Mouse (Mus musculus) hindbrain, embryonic 10.5 days (tissue): ENCODE data around the gene Zfp536. TPM values are rescaled to one million over a fixed set of nuclear protein-coding genes. Genes with fewer than 3 reads are reported as not detected.

Source experiments
- DNase-seq: peaks from one replicate; pipeline ENCODE4 v3.0.0-alpha.2; 2017; ENCODE audit warnings: low spot score
- H3K27ac ChIP-seq: fragments of 300-500 bp; sonication (generic); 2 replicates; pipeline ENCODE4 v1.5.1; 2016; ENCODE audit warnings: mild to moderate bottlenecking, moderate library complexity
- H3K27me3 ChIP-seq: fragments of 300-500 bp; sonication (generic); 2 replicates; pipeline ENCODE4 v1.6.1; 2016; ENCODE audit warnings: mild to moderate bottlenecking; ENCODE audit not compliant: poor library complexity, insufficient read depth, severe bottlenecking
- H3K36me3 ChIP-seq: fragments of 300-500 bp; sonication (generic); 2 replicates; pipeline ENCODE4 v1.6.1; 2016; ENCODE audit warnings: mild to moderate bottlenecking, moderate library complexity
- H3K4me1 ChIP-seq: fragments of 300-500 bp; sonication (generic); replicated peaks from 2 replicates; pipeline ENCODE4 v1.6.1; 2016; ENCODE audit warnings: mild to moderate bottlenecking
- H3K4me3 ChIP-seq: fragments of 300-500 bp; sonication (generic); 2 replicates; pipeline ENCODE4 v1.5.1; 2016; ENCODE audit warnings: mild to moderate bottlenecking, moderate library complexity
- H3K9me3 ChIP-seq: fragments of 300-500 bp; sonication (generic); 2 replicates; pipeline ENCODE4 v1.6.1; 2016; ENCODE audit warnings: mild to moderate bottlenecking, moderate library complexity
- WGBS: fragments of 180-500 bp; shearing (Covaris S2); methylation state at CpG from one replicate; pipeline ENCODE4 v1.1.7; 2016; 5-methylcytosine and 5-hydroxymethylcytosine counted together
- polyA plus RNA-seq: library from polyadenylated mRNA; unstranded; fragments of >200 nt; fragmentation: Nextera tagmentation; extraction: Ambion mirVana; gene quantifications from 2 replicates; pipeline ENCODE4 v1.2.1, GENCODE M21; 2016

Zfp536 gene
- polyA plus RNA-seq, 1 experiment from 2014 or later, result 40.7 TPM

- Histone ChIP-seq H3K36me3 (peaks cover 44% of the 10 kb centered on the region), H3K27ac (peak overlapping the region; percentile 69), H3K4me3 (no peak overlapping the region), H3K9me3 (no peaks in the 10 kb centered on the region), H3K27me3 (peaks cover 9% of the 10 kb centered on the region; the same call in 1 of the 2 replicates), H3K4me1 (peaks cover 73% of the 10 kb centered on the region)
- no peak for DNase-seq
- WGBS, result 89% methylated on average over 14 of the region's 14 CpGs
These were observed 205.4 kb downstream of the Zfp536 start for GRCm38 (mm10) chr7:37568041-37568440.

DNA sequence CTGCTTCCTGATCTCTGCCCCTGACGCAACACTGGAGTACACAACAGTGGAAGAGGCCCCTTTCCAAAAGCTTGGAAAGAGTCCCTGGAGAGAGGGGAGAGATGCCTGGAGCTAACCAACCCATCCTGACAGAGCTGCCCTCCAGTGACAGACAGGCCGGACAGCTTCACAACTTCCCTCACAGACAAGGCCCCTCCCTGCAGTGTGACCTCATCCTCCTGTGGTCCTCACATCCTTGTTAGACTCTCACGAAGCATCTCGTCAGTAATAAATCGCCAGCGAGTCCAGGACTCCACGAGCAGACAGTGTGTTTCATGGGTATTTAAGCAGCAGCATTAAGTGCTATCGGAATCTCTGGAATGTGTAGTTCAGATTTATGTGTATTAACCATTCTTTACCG is 207.4 kb downstream of the Zfp536 start:
- peak; percentile 60 for DNase-seq
- peak overlapping the region; percentile 83 for H3K27ac ChIP-seq
- peaks cover 82% of the 10 kb centered on the region for H3K4me1 ChIP-seq
- H3K36me3 ChIP-seq, result peaks cover 31% of the 10 kb centered on the region
- 15% methylated on average over 9 of the region's 9 CpGs for whole genome bisulfite sequencing
- peaks cover 9% of the 10 kb centered on the region; the same call in 1 of the 2 replicates for H3K27me3 ChIP-seq
- H3K4me3 ChIP-seq, result 0 out of 2 replicates have a peak overlapping the region, but pooled peaks have one; percentile 2
- H3K9me3 ChIP-seq, result no peaks in the 10 kb centered on the region

GRCm38 (mm10) chr7:37565371-37565770 is 208.1 kb downstream of the Zfp536 start:
- 48% methylated on average over 8 of the region's 8 CpGs for WGBS
- Histone ChIP-seq H3K4me3 (0 out of 2 replicates have a peak overlapping the region, but pooled peaks have one; percentile 2), H3K9me3 (no peaks in the 10 kb centered on the region), H3K4me1 (peaks cover 88% of the 10 kb centered on the region), H3K27ac (peak overlapping the region; percentile 83), H3K27me3 (peaks cover 9% of the 10 kb centered on the region; the same call in 1 of the 2 replicates), H3K36me3 (peaks cover 31% of the 10 kb centered on the region)
- DNase-seq, result no peak

GRCm38 (mm10) chr7:37564644-37565043 is 208.8 kb downstream of the Zfp536 start:
- WGBS, result 6% methylated on average over 10 of the region's 10 CpGs
- DNase-seq, result peak; percentile 52
- Histone ChIP-seq H3K27ac (peak overlapping the region; percentile 83), H3K27me3 (peaks cover 9% of the 10 kb centered on the region; the same call in 1 of the 2 replicates), H3K36me3 (peaks cover 28% of the 10 kb centered on the region), H3K4me3 (peak overlapping the region; percentile 18), H3K9me3 (no peaks in the 10 kb centered on the region), H3K4me1 (peaks cover 94% of the 10 kb centered on the region)

DNA sequence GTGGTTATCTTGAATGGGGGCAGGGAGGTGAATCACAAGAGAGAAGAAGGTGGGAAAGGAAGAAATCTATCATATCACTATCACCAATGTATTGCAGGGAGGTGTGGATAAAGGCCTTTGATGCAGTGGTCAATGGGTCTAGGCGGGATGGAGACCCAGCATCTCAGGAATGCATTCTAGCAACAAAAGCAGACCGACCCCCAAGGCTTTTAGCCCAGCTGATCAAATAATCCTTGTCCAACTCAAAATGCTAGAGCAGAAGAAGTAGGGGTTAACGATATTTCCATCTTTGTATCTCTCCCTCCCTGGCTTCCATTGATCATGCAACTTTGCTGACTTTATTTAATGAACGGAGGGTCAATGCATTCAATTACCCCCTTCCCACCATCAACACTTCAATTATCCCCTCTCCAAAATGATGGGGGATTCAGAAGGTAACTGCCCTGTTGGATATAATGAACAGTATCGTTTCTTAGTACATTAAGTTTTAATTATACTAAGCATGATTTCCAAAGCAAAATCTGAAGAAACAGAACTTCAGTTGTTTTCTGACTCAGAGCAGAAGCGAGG is 209.5 kb downstream of the Zfp536 start:
- DNase-seq, result no peak
- Histone ChIP-seq H3K4me3 (peak overlapping the region; percentile 18), H3K27me3 (0 out of 2 replicates have a peak, but pooled peaks cover 9% of the 10 kb centered on the region), H3K9me3 (no peaks in the 10 kb centered on the region), H3K4me1 (peaks cover 89% of the 10 kb centered on the region), H3K27ac (peak overlapping the region; percentile 83), H3K36me3 (peaks cover 21% of the 10 kb centered on the region)
- WGBS, result 14% methylated on average over 6 of the region's 6 CpGs

DNA sequence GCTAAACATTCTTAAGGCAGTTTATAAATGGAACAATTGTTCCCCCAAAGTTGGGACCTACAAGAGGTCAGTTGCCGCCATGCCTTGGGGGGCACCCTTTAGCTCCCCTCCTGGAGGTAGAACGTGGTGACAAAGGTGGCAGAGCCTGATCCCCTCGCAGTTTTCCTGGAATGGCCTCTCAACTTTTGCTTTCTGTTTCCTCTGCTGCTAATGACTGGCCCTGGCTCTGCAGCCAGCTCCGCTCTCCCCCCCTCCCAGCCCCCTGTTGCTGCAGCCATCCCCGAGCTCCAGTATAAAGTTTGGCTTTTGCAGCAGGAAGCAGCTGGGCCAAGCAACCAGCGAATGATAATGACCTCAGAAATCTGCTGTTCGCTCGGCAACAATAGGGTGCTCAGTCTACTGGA is 210.3 kb downstream of the Zfp536 start:
- 2% methylated on average over 8 of the region's 8 CpGs for WGBS
- Histone ChIP-seq H3K36me3 (peaks cover 14% of the 10 kb centered on the region), H3K4me3 (peak overlapping the region; percentile 36), H3K4me1 (peaks cover 81% of the 10 kb centered on the region), H3K27ac (peak overlapping the region; percentile 84), H3K27me3 (0 out of 2 replicates have a peak, but pooled peaks cover 5% of the 10 kb centered on the region), H3K9me3 (no peaks in the 10 kb centered on the region)
- peak; percentile 81 for DNase-seq

GRCm38 (mm10) chr7:37562505-37562904 is 210.9 kb downstream of the Zfp536 start:
- DNase-seq, result no peak
- H3K4me3 ChIP-seq, result peak overlapping the region; percentile 36; the same call in 1 of the 2 replicates

GRCm38 (mm10) chr7:37560581-37560980 is 212.9 kb downstream of the Zfp536 start:
- DNase-seq, result no peak
- WGBS, result 82% methylated on average over 7 of the region's 7 CpGs
- Histone ChIP-seq H3K4me1 (peaks cover 70% of the 10 kb centered on the region), H3K9me3 (no peaks in the 10 kb centered on the region), H3K36me3 (0 out of 2 replicates have a peak, but pooled peaks cover 4% of the 10 kb centered on the region), H3K27ac (peak overlapping the region; percentile 40), H3K4me3 (no peak overlapping the region), H3K27me3 (no peaks in the 10 kb centered on the region)

More at GRCm38 (mm10) chr7:37562505-37562904, 210.9 kb downstream of the Zfp536 start:
- Histone ChIP-seq H3K27me3 (no peaks in the 10 kb centered on the region), H3K4me1 (peaks cover 78% of the 10 kb centered on the region), H3K36me3 (peaks cover 11% of the 10 kb centered on the region), H3K27ac (peak overlapping the region; percentile 84), H3K9me3 (no peaks in the 10 kb centered on the region)
- WGBS, result 38% methylated on average over 7 of the region's 7 CpGs

DNA sequence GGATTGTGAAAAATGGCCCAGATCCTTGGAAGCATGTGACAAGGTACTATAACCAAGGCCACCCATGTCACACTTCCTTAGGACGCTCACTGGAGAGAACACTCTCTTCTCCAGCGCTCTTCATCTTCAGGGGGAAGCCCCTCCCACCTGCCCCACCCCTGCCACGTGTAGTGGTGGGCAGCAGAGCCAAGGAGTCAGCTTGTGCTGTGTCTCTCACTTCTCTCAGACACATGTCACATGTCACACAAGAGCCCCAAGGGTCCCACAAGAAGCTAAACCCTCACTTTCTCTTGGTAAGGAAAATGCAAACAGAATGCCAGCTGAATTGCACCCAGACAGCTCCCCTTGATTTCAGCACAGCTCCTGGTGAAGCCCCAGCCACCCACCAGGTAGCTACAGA is 213.6 kb downstream of the Zfp536 start:
- Histone ChIP-seq H3K36me3 (0 out of 2 replicates have a peak, but pooled peaks cover 4% of the 10 kb centered on the region), H3K27me3 (no peaks in the 10 kb centered on the region), H3K27ac (peak overlapping the region; percentile 40), H3K4me3 (no peak overlapping the region), H3K9me3 (no peaks in the 10 kb centered on the region), H3K4me1 (peaks cover 66% of the 10 kb centered on the region)
- DNase-seq, result no peak
- 51% methylated on average over 3 of the region's 3 CpGs for WGBS

DNA sequence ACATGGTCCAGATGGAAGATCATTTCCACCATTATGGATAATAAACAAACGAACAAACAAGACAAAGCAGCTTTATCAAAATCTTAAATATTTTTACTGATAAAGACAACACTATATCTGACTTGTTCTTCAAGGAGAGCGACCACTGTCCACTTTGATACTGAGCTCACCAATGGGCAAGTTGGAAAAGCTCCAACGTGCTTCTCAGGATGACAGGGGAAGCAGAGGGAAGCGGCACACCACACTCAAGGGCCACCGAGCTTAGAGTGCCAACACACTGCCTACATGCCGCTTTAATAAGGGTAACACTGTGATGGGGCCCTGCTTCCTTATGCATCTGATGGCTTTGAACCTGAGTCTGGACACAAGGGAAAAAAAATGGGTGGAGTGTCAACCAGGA is 214.1 kb downstream of the Zfp536 start:
- DNase-seq, result no peak
- WGBS, result 91% methylated on average over 6 of the region's 6 CpGs
- no peak overlapping the region for H3K4me3 ChIP-seq
- H3K27me3 ChIP-seq, result no peaks in the 10 kb centered on the region
- H3K9me3 ChIP-seq, result no peaks in the 10 kb centered on the region
- peaks cover 66% of the 10 kb centered on the region for H3K4me1 ChIP-seq
- 0 out of 2 replicates have a peak, but pooled peaks cover 4% of the 10 kb centered on the region for H3K36me3 ChIP-seq
- no peak overlapping the region for H3K27ac ChIP-seq

DNA sequence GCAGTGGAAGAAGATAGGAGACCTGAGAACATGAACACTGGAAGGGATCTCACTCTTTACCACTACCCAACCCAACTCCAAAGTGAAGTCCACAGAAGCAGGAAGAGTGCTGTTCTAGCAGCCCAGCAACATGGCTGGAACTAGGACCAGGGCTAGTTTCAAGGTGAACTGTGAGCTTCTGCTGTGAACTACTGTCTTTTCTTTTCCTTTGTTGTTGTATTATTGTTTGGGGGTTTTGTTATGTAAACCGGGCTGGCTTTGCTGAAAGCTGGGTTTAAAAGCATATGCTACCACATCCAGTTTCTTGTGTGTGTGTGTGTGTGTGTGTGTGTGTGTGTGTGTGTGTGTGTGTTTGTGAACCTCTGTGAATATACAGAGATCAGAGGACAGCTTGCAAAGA is 216.6 kb downstream of the Zfp536 start:
- Histone ChIP-seq H3K27me3 (no peaks in the 10 kb centered on the region), H3K36me3 (0 out of 2 replicates have a peak, but pooled peaks cover 4% of the 10 kb centered on the region), H3K27ac (no peak overlapping the region), H3K4me1 (peaks cover 67% of the 10 kb centered on the region), H3K9me3 (no peaks in the 10 kb centered on the region), H3K4me3 (no peak overlapping the region)
- 65% methylated on average over 1 of the region's 1 CpGs for whole genome bisulfite sequencing
- DNase-seq, result no peak

GRCm38 (mm10) chr7:37554405-37554804 is 219.0 kb downstream of the Zfp536 start:
- no peak overlapping the region for H3K4me3 ChIP-seq
- 0 out of 2 replicates have a peak, but pooled peaks cover 4% of the 10 kb centered on the region for H3K36me3 ChIP-seq
- 61% methylated on average over 5 of the region's 5 CpGs for WGBS
- no peaks in the 10 kb centered on the region for H3K9me3 ChIP-seq
- peak overlapping the region; percentile 71 for H3K27ac ChIP-seq
- no peaks in the 10 kb centered on the region for H3K27me3 ChIP-seq
- H3K4me1 ChIP-seq, result peaks cover 52% of the 10 kb centered on the region
- DNase-seq, result no peak

DNA sequence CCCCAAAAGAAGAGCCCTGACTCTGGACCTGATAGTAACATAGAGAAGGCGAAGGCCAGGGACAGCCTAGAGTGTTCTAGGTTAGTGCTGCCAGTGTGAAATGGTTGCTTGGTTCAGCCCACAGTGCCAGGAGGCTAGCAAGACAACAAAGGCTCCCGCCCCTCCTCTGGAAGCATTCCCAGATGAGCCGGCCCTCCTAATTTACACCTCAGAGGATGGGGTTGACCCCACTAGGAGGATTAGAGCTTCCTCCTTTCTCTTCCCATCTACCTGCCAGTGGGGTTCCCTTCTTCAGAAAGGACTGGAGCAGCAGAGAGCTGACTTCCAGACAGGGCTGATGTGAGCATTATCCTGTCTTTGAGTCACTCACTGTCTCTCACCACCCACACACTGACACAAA is 219.8 kb downstream of the Zfp536 start:
- DNase-seq, result no peak
- Histone ChIP-seq H3K9me3 (no peaks in the 10 kb centered on the region), H3K36me3 (peaks cover 8% of the 10 kb centered on the region), H3K27me3 (no peaks in the 10 kb centered on the region), H3K4me3 (no peak overlapping the region), H3K27ac (peak overlapping the region; percentile 71), H3K4me1 (peaks cover 56% of the 10 kb centered on the region)
- WGBS, result 29% methylated on average over 3 of the region's 3 CpGs
